In the genomic region with DNA sequence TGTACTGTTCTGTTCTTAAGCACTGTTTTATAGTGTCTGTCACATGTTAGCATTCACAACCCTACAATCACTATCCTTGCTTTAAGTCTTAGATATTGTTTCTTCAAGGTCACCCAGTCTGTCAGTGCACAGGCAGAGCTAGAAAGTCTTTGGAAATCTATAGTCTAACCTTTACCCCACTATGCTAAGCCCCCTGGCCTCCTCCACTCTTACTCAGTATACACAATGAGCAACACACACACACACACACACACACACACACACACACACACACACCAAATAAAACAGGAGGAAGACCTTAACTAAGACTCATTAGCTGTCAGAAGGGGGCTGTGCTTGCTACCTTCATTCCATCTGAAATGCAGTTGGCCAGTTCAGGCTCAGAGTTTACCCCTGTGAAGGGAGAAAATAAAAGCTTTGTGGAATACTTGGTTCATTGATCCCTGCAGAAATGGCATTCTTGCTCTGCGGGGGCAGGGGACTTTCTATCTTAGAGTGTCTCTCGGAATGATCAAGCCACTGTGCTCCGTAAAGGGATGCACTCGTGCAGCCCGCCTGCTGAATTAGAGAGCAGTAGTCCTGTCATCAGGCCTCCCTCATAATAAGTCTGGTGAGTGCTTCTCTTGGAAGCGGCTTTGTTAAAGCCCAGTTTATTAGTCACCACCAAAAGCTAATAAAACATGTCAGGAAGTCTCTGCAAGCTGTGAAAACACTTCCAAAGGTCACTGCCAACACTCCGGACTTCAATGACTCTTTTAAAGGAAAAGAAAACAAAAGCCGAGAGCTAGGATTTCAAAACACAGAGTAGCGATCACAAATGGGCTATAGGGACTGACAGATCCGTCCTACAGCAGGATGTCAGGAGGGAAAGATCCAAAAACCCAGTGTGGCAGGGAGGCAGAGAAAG, we compare ENCODE assay signal across 9 mouse cellular contexts.
DNase-seq lines count a peak whose midpoint lies in the region; ATAC-seq and TF ChIP-seq lines count a peak whose summit lies in the region.
"Had no signal": no experiment of that assay in that cellular context is flagged by ENCODE, and none has a peak within 500 bp of the region (broad histone marks: within the 10 kb centered on the region; RNA-seq: fewer than 3 reads in every experiment).

No protein-coding gene starts in this region.

- in situ Hi-C loops in Patski (cut with MboI; ENCODE audit: low pct_unique_long_range_greater_than_20kb), result no loop called here

- H3K4me3 ChIP-seq in intestine, embryonic 14.5 days (ENCODE audit: low read depth, low read length), result no peak overlapping the region
- H3K4me3 ChIP-seq: left cerebral cortex, adult 2 months had no signal

- peak overlapping the region; percentile 20; the same call in 1 of the 2 replicates for H3K4me2 ChIP-seq in intestine, embryonic 14.5 days (ENCODE audit: low read length)

- H3K9ac ChIP-seq in intestine, embryonic 14.5 days (ENCODE audit: low read length), result no peak overlapping the region

- H3K4me1 ChIP-seq in intestine, embryonic 14.5 days (replicated peaks; ENCODE audit: control insufficient read depth, insufficient read depth, low read length), result peaks cover 12% of the 10 kb centered on the region

- H3K27me3 ChIP-seq in Patski, result no peaks in the 10 kb centered on the region
- H3K27me3 ChIP-seq in intestine, embryonic 14.5 days (replicated peaks; ENCODE audit: control insufficient read depth, insufficient read depth, low read length), result no peaks in the 10 kb centered on the region

- ATAC-seq in Patski, result peak; percentile 87
- ATAC-seq in intestine, embryonic 14.5 days (replicated peaks; ENCODE audit: low FRiP score, low TSS enrichment, low read depth), result no peak; the same call in 1 of the 2 replicates

- DNase-seq in Muller cell, postnatal 12 days (ENCODE audit: inconsistent ontology term), result peak; percentile 69
- DNase-seq in Patski (ENCODE audit: low read depth, low spot score), result peak; percentile 38
- DNase-seq in intestine, embryonic 14.5 days (ENCODE audit: low spot score), result no peak
- DNase-seq in lung, postnatal 25 days (ENCODE audit: low spot score), result peak; percentile 64
- DNase-seq in thymus, adult 18-20 months, result no peak
- no peak for DNase-seq in ovary, postnatal 36 days (ENCODE audit: low spot score)
- no peak for DNase-seq in thymus, postnatal 14 days
- DNase-seq: right cerebral cortex, postnatal 4 days had no signal

- CTCF ChIA-PET in Patski (lab: Charles Lee), result interaction anchor here (0.6 to 1.7 kb wide), 3 partner anchors 10 to 93 kb away, joined by 3 to 4 read pairs (median 3); no protein-coding TSS in a partner anchor

- 21% methylated on average over 10 of the region's 10 CpGs for WGBS in intestine, embryonic 14.5 days

- TF ChIP-seq CTCF in Patski (IDR thresholded peaks at IDR 0.05), result no peak

- H3K9me3 ChIP-seq in intestine, embryonic 14.5 days (ENCODE audit: control insufficient read depth, low read length), result no peaks in the 10 kb centered on the region

- H3K36me3 ChIP-seq in intestine, embryonic 14.5 days (ENCODE audit: control insufficient read depth, insufficient read depth, low read length), result no peaks in the 10 kb centered on the region

- POLR2A ChIA-PET in Patski (lab: Charles Lee), result interaction anchor here (1.0 kb wide), 1 partner anchor 145 kb away, joined by 3 read pairs; a partner anchor contains a TSS

- no peak overlapping the region for H3K27ac ChIP-seq in intestine, embryonic 14.5 days (ENCODE audit: low read depth)
- H3K27ac ChIP-seq: left cerebral cortex, adult 2 months had no signal

Comparison
In these comparisons a context has a peak if more than half of its experiments do, and no peak if none do; other contexts are left out.
1. DNase-seq: peak in Muller cell, postnatal 12 days (single experiment), Patski (single experiment) and lung, postnatal 25 days (single experiment); none in intestine, embryonic 14.5 days (single experiment), thymus, adult 18-20 months (0 of 2), ovary, postnatal 36 days (single experiment) and thymus, postnatal 14 days (single experiment).